Mouse (Mus musculus): ENCODE measurements around the gene Picalm.

Gene Picalm

DNA sequence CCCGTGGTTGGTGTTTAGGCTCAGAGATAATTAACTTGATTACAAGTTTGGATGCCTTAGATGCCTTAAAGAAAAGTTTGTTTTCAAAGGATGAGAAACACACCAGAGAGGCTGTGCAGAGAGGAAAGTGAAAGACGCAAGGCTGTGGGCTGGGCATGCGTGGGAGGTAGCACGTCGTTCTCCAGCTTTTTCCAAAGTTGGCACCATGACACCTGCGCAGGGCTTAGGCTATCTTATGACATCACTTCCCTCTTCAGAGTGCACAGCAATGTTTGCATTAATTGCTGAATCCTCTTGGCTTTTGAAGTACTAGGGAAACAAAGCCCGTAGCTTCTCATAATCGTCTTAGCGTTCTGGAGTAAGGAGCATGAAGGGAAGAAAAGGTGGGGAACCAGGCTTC lies 101.4 kb downstream of the Picalm start:
- no peak for TF ChIP-seq GATA4 (IDR thresholded peaks at IDR 0.05; ENCODE audit: insufficient replicate concordance, low read length)

DNA sequence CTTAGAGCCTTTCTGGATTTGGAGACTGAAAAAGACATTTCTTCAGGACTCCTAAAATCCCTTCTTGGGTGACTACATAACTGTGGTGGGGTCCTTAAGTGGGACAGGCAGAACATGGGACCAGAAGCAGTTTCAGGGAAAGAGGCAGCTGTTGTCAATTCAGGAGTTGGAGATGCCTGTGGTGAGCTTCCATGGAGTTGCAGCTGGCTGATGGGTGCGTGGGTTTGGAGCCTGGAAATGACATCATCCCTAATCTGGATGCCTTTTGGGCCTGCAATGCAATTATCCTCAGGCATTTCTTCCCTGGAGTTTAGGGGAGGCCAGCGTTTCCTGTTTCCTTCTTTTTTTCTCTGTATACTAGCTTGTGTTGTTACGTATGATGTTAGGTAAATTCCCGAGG lies 103.9 kb downstream of the Picalm start:
- no peak for TF ChIP-seq GATA4 (IDR thresholded peaks at IDR 0.05; ENCODE audit: insufficient replicate concordance, low read length)

DNA sequence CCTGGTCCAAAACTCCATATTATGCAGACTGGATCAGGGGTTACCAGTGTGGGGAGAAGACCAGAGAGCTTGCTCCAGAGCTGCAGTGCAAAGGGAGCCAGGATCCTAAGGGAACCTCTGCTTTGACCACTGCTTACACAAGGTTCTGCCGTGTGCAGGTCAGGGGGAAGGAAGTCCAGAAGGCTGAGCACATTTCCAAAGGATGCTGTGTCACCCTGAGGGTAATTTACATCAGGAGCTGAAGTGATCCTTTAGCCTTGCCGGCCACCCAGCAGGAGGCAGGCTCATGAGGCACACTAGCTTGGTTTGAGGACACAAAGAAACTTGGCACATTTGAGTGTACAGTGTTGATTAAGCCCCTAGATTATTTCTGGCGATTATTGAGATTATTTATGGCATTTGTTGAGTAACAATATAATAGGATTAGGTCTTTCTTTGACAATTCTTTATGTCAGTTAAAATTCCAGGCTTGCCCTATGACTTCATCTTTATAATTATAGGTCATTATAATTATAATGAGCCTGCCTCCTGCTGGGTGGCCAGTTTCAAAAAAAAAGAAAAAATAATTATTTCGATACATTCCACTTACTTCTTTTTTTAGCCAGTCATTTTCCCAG lies 106.4 kb downstream of the Picalm start:
- TF ChIP-seq GATA4 (IDR thresholded peaks at IDR 0.05; ENCODE audit: insufficient replicate concordance, low read length), result no peak

DNA sequence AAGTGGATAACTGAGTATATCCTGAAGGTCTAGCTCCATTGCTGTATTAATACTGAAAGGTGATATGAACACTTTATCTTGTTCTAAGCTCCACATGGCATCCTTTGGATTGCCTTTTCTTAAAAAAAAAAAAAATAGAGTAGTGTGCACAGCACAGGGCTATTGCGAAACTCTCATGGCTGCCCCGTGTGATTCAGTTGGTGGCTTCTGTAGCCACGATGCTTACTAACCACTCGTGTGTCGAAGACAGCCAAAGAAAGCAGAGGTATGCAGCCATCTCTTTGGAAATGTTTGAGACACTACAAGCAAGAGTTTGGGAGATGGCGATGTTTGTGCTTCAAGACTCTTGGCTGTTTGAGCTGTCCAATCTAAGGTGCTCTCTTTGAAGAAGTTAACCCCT lies 113.1 kb downstream of the Picalm start:
- TF ChIP-seq GATA4 (IDR thresholded peaks at IDR 0.05; ENCODE audit: insufficient replicate concordance, low read length), result no peak

DNA sequence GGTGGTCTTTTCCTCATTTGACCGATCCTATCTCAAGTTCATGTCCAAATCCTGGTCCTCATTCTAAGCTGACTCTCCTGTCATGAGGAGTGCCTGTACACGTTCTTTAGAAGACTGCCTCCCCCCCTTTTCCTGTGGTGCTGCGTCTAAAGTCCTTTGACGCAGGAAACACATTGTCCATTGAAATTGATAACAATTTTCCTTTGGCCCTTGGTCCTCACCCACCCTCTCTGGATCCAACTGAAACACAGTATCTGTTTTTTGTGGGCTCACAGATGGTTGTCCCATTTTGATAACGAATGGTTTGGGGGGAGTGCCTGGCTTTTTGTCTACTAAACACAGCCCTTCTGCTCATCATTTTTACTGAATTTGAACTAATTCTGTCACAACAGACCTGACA lies 113.6 kb downstream of the Picalm start:
- TF ChIP-seq GATA4 (IDR thresholded peaks at IDR 0.05; ENCODE audit: insufficient replicate concordance, low read length), result no peak

DNA sequence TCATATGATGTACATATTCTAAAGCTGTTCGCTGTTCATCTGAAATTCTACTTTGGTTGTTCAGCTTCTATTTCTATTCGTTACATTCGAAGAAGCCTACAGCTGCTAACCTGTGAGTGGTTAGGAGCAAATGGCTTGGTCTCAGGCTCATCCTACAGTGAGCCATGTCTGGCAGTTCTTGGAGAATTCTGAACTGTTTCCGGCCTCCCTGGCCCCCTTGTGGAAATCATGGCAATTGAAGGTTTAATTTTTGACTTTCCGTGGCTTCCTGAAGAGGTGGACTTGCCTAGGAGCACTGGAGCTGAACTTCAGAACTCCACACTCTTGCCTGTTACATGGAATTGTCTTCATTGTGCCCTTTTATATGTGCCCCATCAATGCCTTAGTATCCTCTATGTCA lies 122.9 kb downstream of the Picalm start:
- TF ChIP-seq GATA4 (IDR thresholded peaks at IDR 0.05; ENCODE audit: insufficient replicate concordance, low read length), result no peak

DNA sequence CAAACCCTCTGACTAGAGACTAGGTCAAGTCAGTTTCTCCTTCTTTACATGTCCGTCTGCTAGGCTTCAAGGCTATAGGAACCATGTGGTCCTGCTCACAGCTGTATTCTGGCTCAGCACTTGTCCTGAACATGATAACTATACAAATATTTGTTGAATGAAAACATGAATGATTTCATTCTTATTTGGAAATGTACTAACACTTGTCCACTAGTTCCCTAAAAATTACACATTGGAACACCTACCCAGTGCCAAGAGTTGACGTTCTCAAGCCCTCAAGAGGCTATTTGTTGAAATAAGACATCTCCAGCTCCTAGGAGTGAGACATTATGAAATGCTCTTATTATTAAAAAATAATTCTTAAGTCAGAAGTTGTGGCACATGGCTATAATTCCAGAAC lies 128.7 kb downstream of the Picalm start:
- no peak for TF ChIP-seq GATA4 (IDR thresholded peaks at IDR 0.05; ENCODE audit: insufficient replicate concordance, low read length)

- TF ChIP-seq GATA4 (IDR thresholded peaks at IDR 0.05; ENCODE audit: insufficient replicate concordance, low read length), result no peak
These were observed 129.9 kb downstream of the Picalm start for GRCm38 (mm10) chr7:90259899-90260298.

- no peak for TF ChIP-seq GATA4 (IDR thresholded peaks at IDR 0.05; ENCODE audit: insufficient replicate concordance, low read length)
These were observed 132.0 kb downstream of the Picalm start for GRCm38 (mm10) chr7:90261902-90262599.

All from liver, adult (tissue).